Mouse (Mus musculus): Measurements from ENCODE around the gene Olfr799.

Gene Olfr799

GRCm38 (mm10) chr10:129694186-129694585, 56.9 kb downstream of the Olfr799 start, which contains the start of gene Olfr803:
Olfr803 (minus strand) TSS chr10:129694286.
- TF ChIP-seq POU5F1 (IDR thresholded peaks at IDR 0.05; ENCODE audit: borderline replicate concordance, low read length) (no peak), CTCF (conservative IDR thresholded peaks at IDR 0.05; ENCODE audit: low read length) (no peak), NANOG (IDR thresholded peaks at IDR 0.05; ENCODE audit: borderline replicate concordance, low read length) (no peak)

More at GRCm38 (mm10) chr10:129694186-129694585, 56.9 kb downstream of the Olfr799 start, which contains the start of gene Olfr803:
- Histone ChIP-seq H3K4me3 (replicated peaks; ENCODE audit: low read length) (no peak within 1 kb of the TSS), H3K9me3 (ENCODE audit: low read length) (no peaks in the 10 kb centered on the region), H3K27me3 (ENCODE audit: insufficient read depth, low read length) (no peaks in the 10 kb centered on the region), H3K4me1 (replicated peaks; ENCODE audit: low read depth, low read length) (no peaks in the 10 kb centered on the region), H3K36me3 (ENCODE audit: insufficient read depth, low read length) (no peaks in the 10 kb centered on the region)

All from E14TG2a.4 (cell line).